Mouse (Mus musculus): ENCODE measurements around the gene Acacb. TPM values are rescaled to one million over a fixed set of nuclear protein-coding genes. Genes with fewer than 3 reads are reported as not detected.
A peak's percentile ranks its signal among the peaks of the same experiment; 100 is the strongest.

The Acacb gene
- polyA plus RNA-seq, 1 experiment from 2014 or later = 3.7 TPM

DNA sequence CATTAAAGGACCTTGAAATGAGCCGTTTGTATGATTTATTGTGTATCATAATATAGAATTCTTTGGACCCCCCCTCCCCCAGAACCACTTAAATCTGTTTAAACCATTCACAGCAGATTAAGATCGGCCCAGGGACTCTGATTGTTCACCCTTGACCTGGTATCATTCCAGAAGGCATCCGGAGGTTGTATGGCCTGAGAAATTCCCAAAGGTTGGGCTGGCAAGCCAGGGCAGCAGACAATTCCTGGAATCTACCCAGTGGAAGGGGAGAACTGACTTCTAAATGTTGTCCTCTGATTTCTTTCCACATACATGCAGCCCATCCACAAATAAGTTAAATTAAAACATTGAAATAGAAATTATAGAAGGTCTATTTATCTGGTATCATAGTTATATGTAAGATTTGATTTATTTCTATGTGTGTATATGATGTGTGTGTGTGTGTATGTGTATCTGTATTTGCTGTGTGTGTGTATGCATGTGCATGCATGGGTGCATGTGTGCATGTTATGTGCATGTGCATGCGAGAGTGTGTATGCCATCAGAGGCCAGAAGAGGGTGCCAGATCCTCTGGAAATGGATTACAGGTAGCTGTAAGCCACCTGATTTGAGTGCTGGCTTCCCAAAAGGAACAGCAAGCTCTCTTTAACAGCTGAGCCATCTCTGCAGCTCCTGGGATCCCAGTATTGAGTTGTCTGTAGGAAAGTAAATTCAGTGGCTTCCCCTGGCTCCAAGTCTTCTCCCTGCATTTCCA is 31.8 kb downstream of the Acacb start:
- Histone ChIP-seq H3K4me3 (ENCODE audit: low read depth, low read length) (no peak overlapping the region), H3K9me3 (replicated peaks; ENCODE audit: control insufficient read depth, low read length) (no peaks in the 10 kb centered on the region), H3K9ac (ENCODE audit: low read length) (no peak overlapping the region), H3K4me1 (ENCODE audit: control insufficient read depth, insufficient read depth, low read length) (peaks cover 2% of the 10 kb centered on the region; the same call in 1 of the 2 replicates), H3K36me3 (ENCODE audit: control insufficient read depth, insufficient read depth, low read length) (no peaks in the 10 kb centered on the region), H3K4me2 (ENCODE audit: low read length) (no peak overlapping the region), H3K27ac (ENCODE audit: low read depth, low read length) (no peak overlapping the region), H3K27me3 (replicated peaks; ENCODE audit: control insufficient read depth, insufficient read depth, low read length) (peaks cover 6% of the 10 kb centered on the region; the same call in 1 of the 2 replicates)
- 89% methylated on average over 4 of the region's 4 CpGs for WGBS
- DNase-seq (ENCODE audit: low spot score) (no peak), ATAC-seq (no peak)

DNA sequence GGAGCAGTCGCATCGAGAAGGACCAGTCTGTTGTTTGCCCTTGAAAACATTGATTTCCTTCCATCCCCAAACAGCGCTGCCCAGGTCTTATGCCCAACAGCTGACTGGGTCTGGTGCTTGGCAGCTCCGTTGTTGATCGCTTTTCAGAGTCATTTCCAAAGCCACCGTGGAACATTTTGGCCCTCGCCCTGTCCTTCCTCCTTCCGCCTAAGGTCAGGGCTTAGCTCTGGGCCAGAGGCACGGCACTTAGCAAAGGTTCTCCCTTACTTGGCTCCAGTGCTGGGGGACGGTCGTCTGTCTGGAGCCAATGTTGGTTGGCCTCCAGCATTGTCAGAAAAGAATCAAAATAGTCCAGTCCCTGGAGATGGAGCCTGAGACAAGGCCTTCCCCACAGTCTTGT is 33.2 kb downstream of the Acacb start:
- H3K4me2 ChIP-seq (ENCODE audit: low read length) = no peak overlapping the region
- no peaks in the 10 kb centered on the region for H3K9me3 ChIP-seq (replicated peaks; ENCODE audit: control insufficient read depth, low read length)
- H3K27ac ChIP-seq (ENCODE audit: low read depth, low read length) = no peak overlapping the region
- H3K9ac ChIP-seq (ENCODE audit: low read length) = no peak overlapping the region
- ATAC-seq (no peak), DNase-seq (ENCODE audit: low spot score) (no peak)
- H3K4me1 ChIP-seq (ENCODE audit: control insufficient read depth, insufficient read depth, low read length) = peaks cover 2% of the 10 kb centered on the region; the same call in 1 of the 2 replicates
- H3K4me3 ChIP-seq (ENCODE audit: low read depth, low read length) = no peak overlapping the region
- H3K36me3 ChIP-seq (ENCODE audit: control insufficient read depth, insufficient read depth, low read length) = no peaks in the 10 kb centered on the region
- peaks cover 6% of the 10 kb centered on the region; the same call in 1 of the 2 replicates for H3K27me3 ChIP-seq (replicated peaks; ENCODE audit: control insufficient read depth, insufficient read depth, low read length)
- WGBS = 88% methylated on average over 11 of the region's 11 CpGs

DNA sequence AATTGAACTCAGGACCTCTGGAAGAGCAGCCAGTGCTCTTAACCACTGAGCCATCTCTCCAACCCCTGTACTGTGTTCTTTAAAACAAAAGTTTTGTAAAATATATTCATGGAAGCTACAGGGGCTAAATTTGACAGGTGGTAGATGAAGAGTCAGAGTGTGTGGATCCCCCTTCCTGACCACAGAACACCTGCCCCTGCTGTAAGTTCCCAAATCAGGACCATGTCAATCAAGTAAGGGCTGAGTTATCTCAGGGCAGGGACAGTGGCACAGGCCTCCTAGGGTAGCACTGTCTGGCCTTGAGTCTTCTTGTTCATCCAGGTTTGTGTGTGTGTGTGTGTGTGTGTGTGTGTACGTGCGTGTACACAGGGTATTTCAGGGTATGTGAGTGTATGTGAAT is 37.2 kb downstream of the Acacb start:
- no peak overlapping the region for H3K4me3 ChIP-seq (ENCODE audit: low read depth, low read length)
- DNase-seq (ENCODE audit: low spot score) = no peak
- H3K4me1 ChIP-seq (ENCODE audit: control insufficient read depth, insufficient read depth, low read length) = no peaks in the 10 kb centered on the region
- H3K27me3 ChIP-seq (replicated peaks; ENCODE audit: control insufficient read depth, insufficient read depth, low read length) = no peaks in the 10 kb centered on the region
- no peaks in the 10 kb centered on the region for H3K36me3 ChIP-seq (ENCODE audit: control insufficient read depth, insufficient read depth, low read length)
- no peak for ATAC-seq
- no peaks in the 10 kb centered on the region for H3K9me3 ChIP-seq (replicated peaks; ENCODE audit: control insufficient read depth, low read length)
- no peak overlapping the region for H3K27ac ChIP-seq (ENCODE audit: low read depth, low read length)
- H3K4me2 ChIP-seq (ENCODE audit: low read length) = no peak overlapping the region
- H3K9ac ChIP-seq (ENCODE audit: low read length) = no peak overlapping the region
- 83% methylated on average over 2 of the region's 2 CpGs for WGBS

- no peaks in the 10 kb centered on the region for H3K36me3 ChIP-seq (ENCODE audit: control insufficient read depth, insufficient read depth, low read length)
- DNase-seq (ENCODE audit: low spot score) (no peak), ATAC-seq (no peak)
- H3K9ac ChIP-seq (ENCODE audit: low read length) = no peak overlapping the region
- WGBS = 73% methylated on average over 2 of the region's 2 CpGs
- no peaks in the 10 kb centered on the region for H3K27me3 ChIP-seq (replicated peaks; ENCODE audit: control insufficient read depth, insufficient read depth, low read length)
- H3K9me3 ChIP-seq (replicated peaks; ENCODE audit: control insufficient read depth, low read length) = no peaks in the 10 kb centered on the region
- H3K4me3 ChIP-seq (ENCODE audit: low read depth, low read length) = no peak overlapping the region
- no peak overlapping the region for H3K27ac ChIP-seq (ENCODE audit: low read depth, low read length)
- H3K4me2 ChIP-seq (ENCODE audit: low read length) = no peak overlapping the region
- no peaks in the 10 kb centered on the region for H3K4me1 ChIP-seq (ENCODE audit: control insufficient read depth, insufficient read depth, low read length)
Measured at GRCm38 (mm10) chr5:114187108-114187507, 40.8 kb downstream of the Acacb start.

DNA sequence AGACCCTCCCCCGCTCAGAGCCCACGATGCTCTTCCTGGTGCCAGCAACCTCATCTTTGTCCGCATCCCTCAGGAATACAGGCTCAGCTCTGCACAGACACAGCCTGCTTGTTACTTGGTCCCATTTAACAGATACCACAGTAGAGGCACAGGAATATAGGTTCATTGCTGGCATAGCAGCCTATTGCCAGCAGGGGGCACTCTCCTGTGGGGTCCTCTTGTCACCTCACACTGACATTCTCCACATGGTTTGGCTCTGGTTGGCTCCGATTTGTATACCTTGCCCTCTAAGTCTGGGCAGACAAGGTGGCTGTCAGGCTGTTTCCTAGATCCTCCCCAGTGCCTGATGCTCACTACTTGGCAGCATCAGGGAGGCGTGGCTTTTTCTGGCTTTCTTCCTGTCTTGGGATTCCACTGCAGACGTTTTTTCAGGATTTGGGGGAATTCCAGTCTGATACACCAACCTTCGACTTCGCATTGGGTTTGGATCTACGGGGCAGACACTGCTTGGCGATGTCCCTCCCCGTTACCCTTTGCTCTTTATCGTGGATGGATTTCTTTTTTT is 42.6 kb downstream of the Acacb start:
- Histone ChIP-seq H3K9me3 (replicated peaks; ENCODE audit: control insufficient read depth, low read length) (no peaks in the 10 kb centered on the region), H3K27ac (ENCODE audit: low read depth, low read length) (no peak overlapping the region), H3K9ac (ENCODE audit: low read length) (no peak overlapping the region), H3K27me3 (replicated peaks; ENCODE audit: control insufficient read depth, insufficient read depth, low read length) (no peaks in the 10 kb centered on the region), H3K4me1 (ENCODE audit: control insufficient read depth, insufficient read depth, low read length) (no peaks in the 10 kb centered on the region), H3K36me3 (ENCODE audit: control insufficient read depth, insufficient read depth, low read length) (no peaks in the 10 kb centered on the region), H3K4me2 (ENCODE audit: low read length) (no peak overlapping the region), H3K4me3 (ENCODE audit: low read depth, low read length) (no peak overlapping the region)
- ATAC-seq (no peak), DNase-seq (ENCODE audit: low spot score) (peak; percentile 18)
- 79% methylated on average over 12 of the region's 12 CpGs for WGBS

DNA sequence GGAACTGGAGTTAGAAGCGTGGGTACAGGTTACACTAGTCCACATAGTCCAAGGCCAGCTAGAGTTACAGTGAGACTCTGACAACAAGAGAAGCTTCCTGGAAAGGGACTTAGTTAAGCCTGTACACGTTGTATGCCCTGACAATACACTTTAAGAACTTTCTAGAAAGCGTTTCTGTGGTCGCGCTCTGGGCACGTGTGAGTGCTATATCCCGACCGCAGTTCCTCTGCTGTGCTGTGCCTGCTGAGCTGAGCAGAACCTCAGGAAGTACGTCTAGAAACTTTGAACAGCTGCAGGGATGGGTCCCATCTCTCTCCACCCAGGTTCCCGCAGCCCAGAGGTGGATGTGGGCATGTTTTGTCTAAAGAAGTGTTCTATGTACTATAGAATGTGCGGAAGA is 47.8 kb downstream of the Acacb start:
- 89% methylated on average over 11 of the region's 11 CpGs for WGBS

GRCm38 (mm10) chr5:114199116-114199777 is 52.9 kb downstream of the Acacb start:
- no peak for ATAC-seq
- Histone ChIP-seq H3K27ac (ENCODE audit: low read depth, low read length) (no peak overlapping the region), H3K9me3 (replicated peaks; ENCODE audit: control insufficient read depth, low read length) (no peaks in the 10 kb centered on the region), H3K4me3 (ENCODE audit: low read depth, low read length) (no peak overlapping the region), H3K4me2 (ENCODE audit: low read length) (no peak overlapping the region), H3K36me3 (ENCODE audit: control insufficient read depth, insufficient read depth, low read length) (no peaks in the 10 kb centered on the region), H3K27me3 (replicated peaks; ENCODE audit: control insufficient read depth, insufficient read depth, low read length) (no peaks in the 10 kb centered on the region), H3K9ac (ENCODE audit: low read length) (no peak overlapping the region), H3K4me1 (ENCODE audit: control insufficient read depth, insufficient read depth, low read length) (no peaks in the 10 kb centered on the region)
- DNase-seq (ENCODE audit: low spot score) = peak; percentile 35
- WGBS = 16% methylated on average over 13 of the region's 13 CpGs

More for the DNA sequence above, 47.8 kb downstream of the Acacb start:
- Histone ChIP-seq H3K4me2 (ENCODE audit: low read length) (no peak overlapping the region), H3K27ac (ENCODE audit: low read depth, low read length) (no peak overlapping the region), H3K36me3 (ENCODE audit: control insufficient read depth, insufficient read depth, low read length) (no peaks in the 10 kb centered on the region), H3K9ac (ENCODE audit: low read length) (no peak overlapping the region), H3K9me3 (replicated peaks; ENCODE audit: control insufficient read depth, low read length) (no peaks in the 10 kb centered on the region), H3K4me1 (ENCODE audit: control insufficient read depth, insufficient read depth, low read length) (no peaks in the 10 kb centered on the region), H3K4me3 (ENCODE audit: low read depth, low read length) (no peak overlapping the region), H3K27me3 (replicated peaks; ENCODE audit: control insufficient read depth, insufficient read depth, low read length) (no peaks in the 10 kb centered on the region)
- ATAC-seq (no peak), DNase-seq (ENCODE audit: low spot score) (no peak)

DNA sequence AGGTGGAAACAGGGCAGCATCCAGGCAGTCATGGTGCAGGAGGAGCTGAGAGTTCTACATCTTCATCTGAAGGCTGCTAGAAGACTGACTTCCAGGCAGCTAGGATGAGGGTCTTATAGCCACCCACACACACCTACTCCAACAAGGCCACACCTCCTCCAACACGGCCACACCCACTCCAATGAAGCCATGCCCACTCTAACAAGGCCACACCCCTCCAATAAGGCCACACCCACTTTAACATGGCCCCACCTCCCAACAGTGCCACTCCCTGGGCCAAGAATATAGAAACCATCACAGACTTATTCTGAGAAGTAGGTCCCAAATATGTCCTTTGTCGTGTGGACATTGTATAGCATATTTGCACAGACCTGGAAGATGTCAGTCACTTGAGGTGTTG is 59.8 kb downstream of the Acacb start:
- Histone ChIP-seq H3K4me2 (ENCODE audit: low read length) (no peak overlapping the region), H3K9ac (ENCODE audit: low read length) (no peak overlapping the region), H3K27me3 (replicated peaks; ENCODE audit: control insufficient read depth, insufficient read depth, low read length) (no peaks in the 10 kb centered on the region), H3K4me3 (ENCODE audit: low read depth, low read length) (no peak overlapping the region), H3K36me3 (ENCODE audit: control insufficient read depth, insufficient read depth, low read length) (no peaks in the 10 kb centered on the region), H3K27ac (ENCODE audit: low read depth, low read length) (no peak overlapping the region), H3K4me1 (ENCODE audit: control insufficient read depth, insufficient read depth, low read length) (no peaks in the 10 kb centered on the region), H3K9me3 (replicated peaks; ENCODE audit: control insufficient read depth, low read length) (no peaks in the 10 kb centered on the region)
- no peak for ATAC-seq
- DNase-seq (ENCODE audit: low spot score) = no peak
- WGBS = 89% methylated on average over 2 of the region's 2 CpGs

DNA sequence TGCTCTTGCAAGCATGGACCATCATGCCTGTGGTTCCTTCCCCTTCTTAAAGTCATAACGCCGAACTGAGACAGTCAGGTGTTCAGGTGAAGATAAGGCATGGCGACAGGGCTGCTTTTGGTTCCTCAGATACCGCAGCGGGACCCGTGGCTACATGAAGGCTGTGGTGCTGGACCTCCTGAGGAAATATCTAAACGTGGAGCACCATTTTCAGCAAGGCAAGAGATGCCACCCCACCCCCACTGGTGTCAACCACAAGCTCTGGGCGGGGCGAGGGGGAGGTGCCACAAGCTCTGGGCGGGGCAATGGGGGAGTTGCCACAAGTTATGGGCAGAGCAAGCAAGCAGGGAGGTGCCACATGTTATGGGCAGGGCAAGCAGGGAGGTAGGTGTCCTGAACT is 66.8 kb downstream of the Acacb start:
- Histone ChIP-seq H3K4me2 (ENCODE audit: low read length) (no peak overlapping the region), H3K4me1 (ENCODE audit: control insufficient read depth, insufficient read depth, low read length) (no peaks in the 10 kb centered on the region), H3K9me3 (replicated peaks; ENCODE audit: control insufficient read depth, low read length) (no peaks in the 10 kb centered on the region), H3K36me3 (ENCODE audit: control insufficient read depth, insufficient read depth, low read length) (no peaks in the 10 kb centered on the region), H3K27me3 (replicated peaks; ENCODE audit: control insufficient read depth, insufficient read depth, low read length) (no peaks in the 10 kb centered on the region), H3K27ac (ENCODE audit: low read depth, low read length) (no peak overlapping the region), H3K9ac (ENCODE audit: low read length) (no peak overlapping the region), H3K4me3 (ENCODE audit: low read depth, low read length) (no peak overlapping the region)
- ATAC-seq (no peak), DNase-seq (ENCODE audit: low spot score) (no peak)
- WGBS = 73% methylated on average over 10 of the region's 10 CpGs

All from forebrain, embryonic 14.5 days (tissue).